Mouse (Mus musculus) lung, adult 2 months (tissue): ENCODE results near the gene Aif1.

Source experiments
- CTCF ChIP-seq: fragments of 200-500 bp; IDR thresholded peaks from 2 replicates; pipeline ENCODE4 v1.5.1; 2011; ENCODE audit warnings: mild to moderate bottlenecking, low read length, control low read depth; ENCODE audit not compliant: insufficient read depth
- POLR2A ChIP-seq: fragments of 200-500 bp; IDR thresholded peaks from 2 replicates; pipeline ENCODE4 v1.6.1; 2011; ENCODE audit warnings: low read depth, mild to moderate bottlenecking, control low read depth, low read length, borderline replicate concordance; ENCODE audit errors: extremely low read depth

GRCm38 (mm10) chr17:35196321-35196641, 20.4 kb upstream of the Aif1 start:
- TF ChIP-seq CTCF: no peak
- no peak for TF ChIP-seq POLR2A
